Mouse (Mus musculus): Measurements from ENCODE around the gene Bcl2l10. TPM values are rescaled to one million over a fixed set of nuclear protein-coding genes. Genes with fewer than 3 reads are reported as not detected.

The Bcl2l10 gene
- polyA plus RNA-seq, 1 experiment: not detected

DNA sequence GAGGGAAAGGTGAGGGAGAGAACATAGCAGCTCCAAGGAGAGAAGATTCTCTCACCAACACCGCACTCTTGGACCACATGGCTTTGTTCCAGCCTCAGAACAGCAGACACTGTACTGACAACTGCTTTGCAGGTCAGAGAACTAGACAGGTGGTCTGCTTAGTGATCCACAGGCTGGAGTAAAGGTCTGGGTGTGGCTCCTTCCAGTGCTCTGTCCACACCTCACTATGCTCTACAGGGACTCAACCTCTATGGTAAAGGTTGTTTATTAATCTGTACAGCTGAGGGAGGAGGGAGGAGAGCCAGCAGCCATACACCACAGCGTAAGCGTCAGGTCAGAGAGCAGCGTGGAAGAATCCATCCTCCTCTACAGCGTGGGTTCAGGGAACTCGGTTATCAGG lies 48.4 kb downstream of the Bcl2l10 start:
- Histone ChIP-seq H3K4me1 (ENCODE audit: control insufficient read depth, insufficient read depth, insufficient read length, low read length) (peaks cover 9% of the 10 kb centered on the region), H3K27me3 (ENCODE audit: control insufficient read depth, insufficient read depth, low read length) (no peaks in the 10 kb centered on the region), H3K27ac (ENCODE audit: insufficient read depth, low read depth, low read length) (peak overlapping the region; percentile 77), H3K36me3 (ENCODE audit: control insufficient read depth, insufficient read depth, low read length) (peaks cover 56% of the 10 kb centered on the region), H3K4me3 (ENCODE audit: low read depth, low read length) (no peak overlapping the region)
- 49% methylated on average over 6 of the region's 6 CpGs for WGBS
- TF ChIP-seq CTCF (IDR thresholded peaks at IDR 0.05; ENCODE audit: extremely low read depth, insufficient read length, insufficient replicate concordance, low read depth, low read length) (no peak), POLR2A (IDR thresholded peaks at IDR 0.05; ENCODE audit: low read depth, low read length) (no peak)

DNA sequence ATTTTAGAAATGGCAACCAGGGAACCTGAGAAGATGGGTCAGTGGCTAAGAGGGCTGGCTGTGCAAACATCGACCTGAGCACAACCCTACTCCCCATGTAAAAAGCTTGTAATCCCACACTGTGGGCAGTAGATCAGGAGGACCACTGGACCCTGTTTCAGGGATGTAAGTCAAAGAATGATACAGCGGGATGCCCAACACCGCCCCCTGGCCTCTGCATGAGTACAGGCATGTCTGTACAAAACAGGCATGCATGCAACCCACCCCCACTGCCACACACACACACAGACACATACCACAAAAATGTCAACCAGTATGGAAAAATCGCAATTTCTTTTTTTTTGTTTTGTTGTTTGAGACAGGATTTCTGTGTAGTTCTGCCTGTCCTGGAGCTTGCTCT lies 51.5 kb downstream of the Bcl2l10 start:
- Histone ChIP-seq H3K27ac (ENCODE audit: insufficient read depth, low read depth, low read length) (no peak overlapping the region), H3K36me3 (ENCODE audit: control insufficient read depth, insufficient read depth, low read length) (peaks cover 31% of the 10 kb centered on the region), H3K27me3 (ENCODE audit: control insufficient read depth, insufficient read depth, low read length) (no peaks in the 10 kb centered on the region), H3K4me1 (ENCODE audit: control insufficient read depth, insufficient read depth, insufficient read length, low read length) (peaks cover 22% of the 10 kb centered on the region), H3K4me3 (ENCODE audit: low read depth, low read length) (no peak overlapping the region)
- TF ChIP-seq POLR2A (IDR thresholded peaks at IDR 0.05; ENCODE audit: low read depth, low read length): no peak
- no peak for TF ChIP-seq CTCF (IDR thresholded peaks at IDR 0.05; ENCODE audit: extremely low read depth, insufficient read length, insufficient replicate concordance, low read depth, low read length)
- WGBS: 88% methylated on average over 4 of the region's 4 CpGs

DNA sequence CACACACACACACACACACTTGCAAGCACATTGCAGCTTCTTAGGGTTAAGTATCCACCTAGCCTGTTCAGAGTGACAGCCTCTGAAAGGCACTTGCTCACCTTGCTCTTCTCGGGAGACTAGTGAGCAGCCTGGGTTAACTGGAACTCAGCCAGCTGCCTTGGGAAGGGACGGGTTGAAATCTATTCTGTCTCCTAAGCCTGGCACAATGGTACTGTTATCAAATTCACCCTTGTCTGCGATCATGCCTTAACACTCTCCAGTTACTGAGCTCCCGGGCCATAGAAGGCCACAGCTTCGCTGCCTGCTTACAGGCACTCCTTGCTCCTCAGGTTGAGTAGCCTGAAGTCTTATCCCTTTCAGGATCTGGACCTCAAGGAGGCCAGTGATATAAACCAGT lies 53.1 kb downstream of the Bcl2l10 start:
- TF ChIP-seq POLR2A (IDR thresholded peaks at IDR 0.05; ENCODE audit: low read depth, low read length) (no peak), CTCF (IDR thresholded peaks at IDR 0.05; ENCODE audit: extremely low read depth, insufficient read length, insufficient replicate concordance, low read depth, low read length) (no peak)
- peak overlapping the region; percentile 10; the same call in 1 of the 2 replicates for H3K27ac ChIP-seq (ENCODE audit: insufficient read depth, low read depth, low read length)
- peaks cover 24% of the 10 kb centered on the region for H3K4me1 ChIP-seq (ENCODE audit: control insufficient read depth, insufficient read depth, insufficient read length, low read length)
- H3K36me3 ChIP-seq (ENCODE audit: control insufficient read depth, insufficient read depth, low read length): peaks cover 19% of the 10 kb centered on the region
- no peaks in the 10 kb centered on the region for H3K27me3 ChIP-seq (ENCODE audit: control insufficient read depth, insufficient read depth, low read length)
- WGBS: 36% methylated on average over 5 of the region's 5 CpGs
- H3K4me3 ChIP-seq (ENCODE audit: low read depth, low read length): no peak overlapping the region

Other genes with a start within 250 kb of the Bcl2l10 start
- 10.9 and 12.1 TPM in 2 replicates for gene Myo5c, start 115.7 kb upstream of the Bcl2l10 start, polyA plus RNA-seq (2012; rRNA removed)
- 3.9 and 7.3 TPM in 2 replicates for gene Gnb5, start 41.5 kb upstream of the Bcl2l10 start, polyA plus RNA-seq (2012; rRNA removed)
- gene Mapk6, start 62.2 kb downstream of the Bcl2l10 start, polyA plus RNA-seq (2012; rRNA removed): 7.6 and 28.9 TPM in 2 replicates
- 1.7 and 2.8 TPM in 2 replicates for gene Leo1, start 93.8 kb downstream of the Bcl2l10 start, polyA plus RNA-seq (2012; rRNA removed)
- gene Tmod3, start 211.9 kb downstream of the Bcl2l10 start, polyA plus RNA-seq (2012; rRNA removed): 6.0 and 13.4 TPM in 2 replicates

Measured in small intestine, adult 2 months (tissue).